Mouse (Mus musculus) G1E (cell line): ENCODE data around the gene En2.

ENCODE experiments used
- CTCF ChIP-seq: IDR thresholded peaks from 2 replicates; pipeline ENCODE4 v1.5.1; 2012; ENCODE audit warnings: low read depth, low read length, inconsistent platforms, mixed read lengths
- GATA1 ChIP-seq: IDR thresholded peaks from 2 replicates; pipeline ENCODE4 v1.6.1; 2012; ENCODE audit warnings: borderline replicate concordance, low read length, inconsistent platforms, mixed read lengths
- GATA2 ChIP-seq: IDR thresholded peaks from 2 replicates; pipeline ENCODE4 v1.6.1; 2012; ENCODE audit warnings: low read depth, low read length, inconsistent platforms, borderline replicate concordance
- POLR2AphosphoS5 ChIP-seq: IDR thresholded peaks from 2 replicates; pipeline ENCODE4 v1.6.1; 2012; ENCODE audit warnings: low read depth, low read length, inconsistent platforms; ENCODE audit not compliant: insufficient replicate concordance
- TAL1 ChIP-seq: conservative IDR thresholded peaks from 2 replicates; pipeline ENCODE4 v1.6.1; 2012; ENCODE audit warnings: low read depth, low read length, inconsistent platforms, mixed read lengths

- TF ChIP-seq CTCF (no peak), POLR2AphosphoS5 (no peak), GATA2 (no peak), GATA1 (no peak), TAL1 (no peak)
These were observed 20.9 kb upstream of the En2 start for GRCm38 (mm10) chr5:28144555-28144954.
